9 mouse cellular contexts compared by ENCODE assay signal in genomic region chr8:117373001-117373428, GRCm38 (mm10).
A peak's percentile ranks its signal among the peaks of the same experiment; 100 is the strongest.
DNase-seq lines count a peak whose midpoint lies in the region; ATAC-seq and TF ChIP-seq lines count a peak whose summit lies in the region.
"Had no signal": no experiment of that assay in that cellular context is flagged by ENCODE, and none has a peak within 500 bp of the region (broad histone marks: within the 10 kb centered on the region; RNA-seq: fewer than 3 reads in every experiment).

No protein-coding gene starts in this region.

- no peaks in the 10 kb centered on the region for H3K9me3 ChIP-seq in forebrain, embryonic 14.5 days (replicated peaks; ENCODE audit: control insufficient read depth, low read length)
- H3K9me3 ChIP-seq in forebrain, embryonic 10.5 days, result no peaks in the 10 kb centered on the region
- H3K9me3 ChIP-seq in intestine, embryonic 14.5 days (ENCODE audit: control insufficient read depth, low read length), result no peaks in the 10 kb centered on the region

- no peak overlapping the region for H3K9ac ChIP-seq in forebrain, embryonic 14.5 days (ENCODE audit: low read length)
- H3K9ac ChIP-seq in intestine, embryonic 14.5 days (ENCODE audit: low read length), result no peak overlapping the region

- H3K4me1 ChIP-seq in forebrain, embryonic 14.5 days (ENCODE audit: control insufficient read depth, insufficient read depth, low read length), result peaks cover 22% of the 10 kb centered on the region
- H3K4me1 ChIP-seq in forebrain, embryonic 10.5 days, result peaks cover 49% of the 10 kb centered on the region
- H3K4me1 ChIP-seq in intestine, embryonic 14.5 days (replicated peaks; ENCODE audit: control insufficient read depth, insufficient read depth, low read length), result peaks cover 19% of the 10 kb centered on the region

- H3K27ac ChIP-seq in forebrain, embryonic 14.5 days (ENCODE audit: low read depth, low read length), result 0 out of 2 replicates have a peak overlapping the region, but pooled peaks have one; percentile 16
- no peak overlapping the region for H3K27ac ChIP-seq in forebrain, embryonic 10.5 days
- H3K27ac ChIP-seq in layer of hippocampus, adult 2 months, result peak overlapping the region; percentile 88
- H3K27ac ChIP-seq in intestine, embryonic 14.5 days (ENCODE audit: low read depth), result peak overlapping the region; percentile 38; the same call in 1 of the 2 replicates

- DNase-seq in forebrain, embryonic 14.5 days (ENCODE audit: low spot score), result peak; percentile 42
- no peak for DNase-seq in forebrain, embryonic 10.5 days (ENCODE audit: extremely low spot score, low spot score)
- DNase-seq in layer of hippocampus, adult 2 months (ENCODE audit: low spot score in 2 of 2), result no peak
- no peak for DNase-seq in layer of hippocampus, adult 11-12 months (ENCODE audit: low spot score)
- DNase-seq in 416B (ENCODE audit: low read depth), result peak; percentile 87
- no peak for DNase-seq in intestine, embryonic 14.5 days (ENCODE audit: low spot score)
- no peak for DNase-seq in right cerebral cortex, postnatal 14 days
- DNase-seq: gastrocnemius, postnatal 14 days had no signal

- no peaks in the 10 kb centered on the region for H3K27me3 ChIP-seq in forebrain, embryonic 14.5 days (replicated peaks; ENCODE audit: control insufficient read depth, insufficient read depth, low read length)
- H3K27me3 ChIP-seq in forebrain, embryonic 10.5 days (ENCODE audit: poor library complexity, severe bottlenecking), result no peaks in the 10 kb centered on the region
- no peaks in the 10 kb centered on the region for H3K27me3 ChIP-seq in intestine, embryonic 14.5 days (replicated peaks; ENCODE audit: control insufficient read depth, insufficient read depth, low read length)

- WGBS in forebrain, embryonic 14.5 days, result 61% methylated on average over 11 of the region's 11 CpGs
- 92% methylated on average over 11 of the region's 11 CpGs for WGBS in forebrain, embryonic 10.5 days
- 52% methylated on average over 11 of the region's 11 CpGs for WGBS in intestine, embryonic 14.5 days

- no peak for TF ChIP-seq CTCF in layer of hippocampus, adult 2 months (conservative IDR thresholded peaks at IDR 0.05)

- no peak overlapping the region for H3K4me3 ChIP-seq in forebrain, embryonic 14.5 days (ENCODE audit: low read depth, low read length)
- no peak overlapping the region for H3K4me3 ChIP-seq in forebrain, embryonic 10.5 days
- no peak overlapping the region for H3K4me3 ChIP-seq in layer of hippocampus, adult 2 months
- no peak overlapping the region for H3K4me3 ChIP-seq in intestine, embryonic 14.5 days (ENCODE audit: low read depth, low read length)

- no peak overlapping the region for H3K4me2 ChIP-seq in forebrain, embryonic 14.5 days (ENCODE audit: low read length)
- no peak overlapping the region for H3K4me2 ChIP-seq in intestine, embryonic 14.5 days (ENCODE audit: low read length)

- no peak for ATAC-seq in forebrain, embryonic 14.5 days
- ATAC-seq in intestine, embryonic 14.5 days (replicated peaks; ENCODE audit: low FRiP score, low TSS enrichment, low read depth), result no peak; the same call in 1 of the 2 replicates
- ATAC-seq in frontal cortex, adult (ENCODE audit: low TSS enrichment), result no peak

- peaks cover 3% of the 10 kb centered on the region; the same call in 1 of the 2 replicates for H3K36me3 ChIP-seq in forebrain, embryonic 14.5 days (ENCODE audit: control insufficient read depth, insufficient read depth, low read length)
- H3K36me3 ChIP-seq in forebrain, embryonic 10.5 days (replicated peaks), result peaks cover 11% of the 10 kb centered on the region
- no peaks in the 10 kb centered on the region for H3K36me3 ChIP-seq in intestine, embryonic 14.5 days (ENCODE audit: control insufficient read depth, insufficient read depth, low read length)

Comparison
In these comparisons a context has a peak if more than half of its experiments do, and no peak if none do; other contexts are left out.
1. DNase-seq: peak in forebrain, embryonic 14.5 days (single experiment) and 416B (single experiment); none in forebrain, embryonic 10.5 days (single experiment), layer of hippocampus, adult 2 months (0 of 2), layer of hippocampus, adult 11-12 months (single experiment), intestine, embryonic 14.5 days (single experiment) and right cerebral cortex, postnatal 14 days (single experiment).